Mouse (Mus musculus): Measurements from ENCODE around the gene Gm21976.

DNA sequence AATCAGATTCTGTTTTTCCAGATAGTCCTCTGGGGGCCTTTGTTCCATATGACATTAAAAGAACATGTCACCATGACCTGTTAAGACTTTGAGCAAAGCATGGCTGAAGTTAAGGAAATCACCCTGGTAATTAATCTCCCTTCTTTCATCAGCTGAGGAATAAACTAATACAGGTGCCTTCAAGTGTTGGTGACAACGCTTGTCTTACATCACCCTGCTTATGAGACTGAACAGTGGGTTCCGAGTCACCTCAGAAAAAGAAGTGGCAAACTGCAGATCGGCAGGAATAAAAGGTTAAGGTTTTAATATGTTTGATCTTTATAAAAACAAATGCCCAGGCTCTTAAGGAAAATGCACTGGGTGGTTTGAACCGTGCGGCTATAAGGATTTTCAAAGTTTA is at the start of gene Gm21976:
- TF ChIP-seq CTCF (IDR thresholded peaks at IDR 0.05; ENCODE audit: low read depth) = no peak
- no peak for TF ChIP-seq EP300 (optimal IDR thresholded peaks at IDR 0.05)
